Mouse (Mus musculus): ENCODE measurements around the gene Aldh16a1.
A peak's percentile ranks its signal among the peaks of the same experiment; 100 is the strongest.

DNA sequence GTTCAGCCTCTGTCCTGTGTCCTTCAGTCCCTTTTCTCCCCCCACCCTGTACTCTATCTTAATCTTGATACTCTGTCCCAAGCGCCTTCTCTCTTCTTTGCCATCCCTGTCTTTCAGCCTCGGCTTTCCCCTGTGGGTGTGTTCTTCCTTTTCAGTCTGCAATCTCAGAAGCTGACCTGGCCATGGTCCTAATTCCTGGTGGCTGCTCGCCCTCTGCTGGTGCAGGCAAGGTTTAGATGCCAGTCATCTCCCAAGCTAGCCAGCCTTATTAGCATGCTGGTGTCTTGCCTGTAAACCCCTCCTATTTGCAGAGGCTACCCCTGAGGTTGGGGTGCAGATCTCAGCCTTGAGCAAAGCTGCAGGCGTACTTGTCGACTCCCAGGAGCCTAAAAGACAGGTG is 44.1 kb upstream of the Aldh16a1 start:
- TF ChIP-seq CTCF (IDR thresholded peaks at IDR 0.05; ENCODE audit: low read depth) (peak; percentile 80), EP300 (IDR thresholded peaks at IDR 0.05; ENCODE audit: low read depth) (no peak)
